Mouse (Mus musculus) embryonic facial prominence, embryonic 14.5 days (tissue): Measurements from ENCODE around the gene Papss1. TPM values are rescaled to one million over a fixed set of nuclear protein-coding genes. Genes with fewer than 3 reads are reported as not detected.

ENCODE experiments used
- ATAC-seq: fragments of 200-750 bp; cut with Nextera tagmentation; 2 replicates; pipeline ENCODE4 v1.8.0; 2017; ENCODE audit warnings: low read depth, moderate number of reproducible peaks, moderate TSS enrichment
- DNase-seq: peaks from one replicate; pipeline ENCODE4 v3.0.0-alpha.2; 2015; ENCODE audit warnings: low spot score
- H3K27ac ChIP-seq: fragments of 300-500 bp; sonication (generic); replicated peaks from 2 replicates; pipeline ENCODE4 v1.5.1; 2014; ENCODE audit warnings: low read depth, mild to moderate bottlenecking, low read length, moderate library complexity
- H3K27me3 ChIP-seq: fragments of 300-500 bp; sonication (generic); replicated peaks from 2 replicates; pipeline ENCODE4 v1.6.1; 2014; ENCODE audit warnings: low read length; ENCODE audit not compliant: control insufficient read depth, insufficient read depth
- H3K36me3 ChIP-seq: fragments of 300-500 bp; sonication (generic); 2 replicates; pipeline ENCODE4 v1.6.1; 2014; ENCODE audit warnings: low read length, mixed read lengths; ENCODE audit not compliant: control insufficient read depth, insufficient read depth
- H3K4me1 ChIP-seq: fragments of 300-500 bp; sonication (generic); 2 replicates; pipeline ENCODE4 v1.6.1; 2014; ENCODE audit warnings: antibody characterized with exemption, low read length; ENCODE audit not compliant: control insufficient read depth, insufficient read depth
- H3K4me2 ChIP-seq: fragments of 300-500 bp; sonication (generic); 2 replicates; pipeline ENCODE4 v1.6.1; 2014; ENCODE audit warnings: low read depth, mild to moderate bottlenecking, low read length, moderate library complexity, mixed read lengths
- H3K4me3 ChIP-seq: fragments of 300-500 bp; sonication (generic); 2 replicates; pipeline ENCODE4 v1.5.1; 2014; ENCODE audit warnings: low read depth, mild to moderate bottlenecking, low read length
- H3K9ac ChIP-seq: fragments of 300-500 bp; sonication (generic); 2 replicates; pipeline ENCODE4 v1.6.1; 2014; ENCODE audit warnings: low read depth, mild to moderate bottlenecking, low read length, moderate library complexity, mixed read lengths
- H3K9me3 ChIP-seq: fragments of 300-500 bp; sonication (generic); 2 replicates; pipeline ENCODE4 v1.6.1; 2016; ENCODE audit warnings: low read length; ENCODE audit not compliant: control insufficient read depth
- WGBS: fragments of 180-500 bp; shearing (Covaris S2); extraction: QIAGEN DNeasy Blood & Tissue Kit; methylation state at CpG from one replicate; pipeline ENCODE4 v1.1.7; 2014; 5-methylcytosine and 5-hydroxymethylcytosine counted together
- polyA plus RNA-seq: library from polyadenylated mRNA; unstranded; fragments of >200 nt; fragmentation: Nextera tagmentation; extraction: Ambion mirVana; gene quantifications from 2 replicates; pipeline ENCODE4 v1.2.1, GENCODE M21; 2014

The Papss1 gene
- polyA plus RNA-seq, 1 experiment from 2014 or later = 111 TPM

DNA sequence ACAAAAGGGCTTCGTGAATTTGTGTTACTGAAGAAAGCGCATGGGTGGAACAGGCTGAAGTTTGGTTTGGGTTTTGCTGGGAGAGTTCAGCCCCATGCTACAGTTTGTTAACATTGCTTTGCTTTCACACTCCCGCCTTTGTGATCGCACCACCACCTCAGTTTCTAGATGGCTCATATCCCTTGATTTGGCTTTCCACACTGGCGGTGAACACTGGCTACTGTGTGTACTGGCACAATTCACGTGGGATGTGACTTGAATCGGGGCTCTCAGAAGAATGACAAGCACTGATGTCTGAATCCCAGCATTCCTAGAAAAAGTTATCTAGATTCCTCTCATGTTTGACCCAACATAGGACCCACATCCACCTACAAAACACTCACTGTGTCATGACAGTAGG, 126.0 kb downstream of the Papss1 start:
- no peak overlapping the region for H3K4me2 ChIP-seq
- 0 out of 2 replicates have a peak, but pooled peaks cover 3% of the 10 kb centered on the region for H3K4me1 ChIP-seq
- no peak for ATAC-seq
- H3K27ac ChIP-seq = no peak overlapping the region
- no peak overlapping the region for H3K9ac ChIP-seq
- H3K9me3 ChIP-seq = no peaks in the 10 kb centered on the region
- DNase-seq = no peak
- 73% methylated on average over 7 of the region's 7 CpGs for WGBS
- H3K27me3 ChIP-seq = no peaks in the 10 kb centered on the region
- H3K4me3 ChIP-seq = no peak overlapping the region
- H3K36me3 ChIP-seq = no peaks in the 10 kb centered on the region

DNA sequence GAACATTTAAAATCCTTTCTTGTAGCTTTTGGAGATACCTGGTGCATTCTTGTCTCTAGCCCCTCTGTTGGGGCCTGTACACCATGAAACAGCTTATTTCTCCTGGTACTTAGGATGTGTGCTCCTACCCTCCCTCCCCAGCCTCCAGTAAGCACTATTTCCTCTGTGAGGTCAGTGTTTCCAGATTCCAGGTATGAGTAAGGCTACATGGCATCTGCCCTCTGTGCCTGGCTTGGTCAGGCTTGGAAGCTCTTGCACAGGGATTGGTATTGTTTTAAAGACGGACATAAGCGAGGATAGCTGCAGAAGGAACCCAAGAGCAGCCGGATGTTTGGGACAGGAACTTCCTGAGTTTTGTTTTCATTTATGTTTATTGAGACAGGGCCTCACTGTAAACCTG, 126.6 kb downstream of the Papss1 start:
- no peaks in the 10 kb centered on the region for H3K9me3 ChIP-seq
- no peak overlapping the region for H3K27ac ChIP-seq
- H3K27me3 ChIP-seq = no peaks in the 10 kb centered on the region
- H3K9ac ChIP-seq = no peak overlapping the region
- DNase-seq (no peak), ATAC-seq (no peak)
- WGBS = 87% methylated on average over 3 of the region's 3 CpGs
- no peak overlapping the region for H3K4me2 ChIP-seq
- no peak overlapping the region for H3K4me3 ChIP-seq
- H3K36me3 ChIP-seq = no peaks in the 10 kb centered on the region
- 0 out of 2 replicates have a peak, but pooled peaks cover 3% of the 10 kb centered on the region for H3K4me1 ChIP-seq

Other genes with a start within 250 kb of the Papss1 start
- gene Sgms2, start 73.4 kb upstream of the Papss1 start, polyA plus RNA-seq = 20.8 and 34.6 TPM in 2 replicates